Mouse (Mus musculus) forebrain, embryonic 11.5 days (tissue): ENCODE measurements around the gene Grn. TPM values are rescaled to one million over a fixed set of nuclear protein-coding genes. Genes with fewer than 3 reads are reported as not detected.

ENCODE experiments used
- ATAC-seq: fragments of 200-750 bp; cut with Nextera tagmentation; replicated peaks from 2 replicates; pipeline ENCODE4 v1.8.0; 2017; ENCODE audit warnings: moderate TSS enrichment; ENCODE audit not compliant: low FRiP score
- DNase-seq: peaks from one replicate; pipeline ENCODE4 v3.0.0-alpha.2; 2017; ENCODE audit warnings: low spot score
- H3K27ac ChIP-seq: fragments of 300-500 bp; sonication (generic); 2 replicates; pipeline ENCODE4 v1.5.1; 2014; ENCODE audit warnings: low read depth, low read length
- H3K27me3 ChIP-seq: fragments of 300-500 bp; sonication (generic); 2 replicates; pipeline ENCODE4 v1.6.1; 2014; ENCODE audit warnings: mild to moderate bottlenecking, low read length, mixed read lengths; ENCODE audit not compliant: control insufficient read depth, insufficient read depth
- H3K36me3 ChIP-seq: fragments of 300-500 bp; sonication (generic); 2 replicates; pipeline ENCODE4 v1.6.1; 2014; ENCODE audit warnings: mild to moderate bottlenecking, low read length, moderate library complexity, mixed read lengths; ENCODE audit not compliant: control insufficient read depth, insufficient read depth
- H3K4me1 ChIP-seq: fragments of 300-500 bp; sonication (generic); replicated peaks from 2 replicates; pipeline ENCODE4 v1.6.1; 2014; ENCODE audit warnings: low read length, mixed read lengths; ENCODE audit not compliant: control insufficient read depth, insufficient read depth
- H3K4me2 ChIP-seq: fragments of 300-500 bp; sonication (generic); 2 replicates; pipeline ENCODE4 v1.6.1; 2014; ENCODE audit warnings: low read depth, mild to moderate bottlenecking, low read length, moderate library complexity, mixed read lengths; ENCODE audit not compliant: severe bottlenecking
- H3K4me3 ChIP-seq: fragments of 300-500 bp; sonication (generic); 2 replicates; pipeline ENCODE4 v1.5.1; 2014; ENCODE audit warnings: low read depth, low read length
- H3K9ac ChIP-seq: fragments of 300-500 bp; sonication (generic); 2 replicates; pipeline ENCODE4 v1.6.1; 2014; ENCODE audit warnings: low read length
- H3K9me3 ChIP-seq: fragments of 300-500 bp; sonication (generic); 2 replicates; pipeline ENCODE4 v1.6.1; 2016; ENCODE audit warnings: low read length, mixed read lengths; ENCODE audit not compliant: control insufficient read depth
- WGBS: fragments of 180-500 bp; shearing (Covaris S2); extraction: QIAGEN DNeasy Blood & Tissue Kit; methylation state at CpG from one replicate; pipeline ENCODE4 v1.1.7; 2014; 5-methylcytosine and 5-hydroxymethylcytosine counted together
- polyA plus RNA-seq: library from polyadenylated mRNA; unstranded; fragments of >200 nt; fragmentation: Nextera tagmentation; extraction: Ambion mirVana; gene quantifications from 2 replicates; pipeline ENCODE4 v1.2.1, GENCODE M21; 2014

Grn gene
- polyA plus RNA-seq, 1 experiment from 2014 or later = 65.7 TPM

- H3K36me3 ChIP-seq = peaks cover 4% of the 10 kb centered on the region
- H3K9me3 ChIP-seq = no peaks in the 10 kb centered on the region
- ATAC-seq (no peak), DNase-seq (no peak)
- WGBS = 94% methylated on average over 8 of the region's 8 CpGs
- H3K4me2 ChIP-seq = no peak overlapping the region
- H3K27me3 ChIP-seq = peaks cover 9% of the 10 kb centered on the region
- no peak overlapping the region for H3K27ac ChIP-seq
- no peak overlapping the region for H3K4me3 ChIP-seq
- peaks cover 24% of the 10 kb centered on the region for H3K4me1 ChIP-seq
- no peak overlapping the region for H3K9ac ChIP-seq
These were observed 10.1 kb downstream of the Grn start for GRCm38 (mm10) chr11:102440255-102440654.

GRCm38 (mm10) chr11:102441434-102441833 lies 11.3 kb downstream of the Grn start:
- Histone ChIP-seq H3K4me3 (no peak overlapping the region), H3K27ac (no peak overlapping the region), H3K4me2 (no peak overlapping the region), H3K27me3 (peaks cover 9% of the 10 kb centered on the region), H3K9me3 (no peaks in the 10 kb centered on the region), H3K36me3 (peaks cover 4% of the 10 kb centered on the region), H3K4me1 (peaks cover 34% of the 10 kb centered on the region), H3K9ac (no peak overlapping the region)
- ATAC-seq = no peak
- WGBS = 83% methylated on average over 3 of the region's 3 CpGs
- no peak for DNase-seq

- DNase-seq = no peak
- Histone ChIP-seq H3K9ac (no peak overlapping the region), H3K27ac (no peak overlapping the region), H3K27me3 (peaks cover 9% of the 10 kb centered on the region), H3K4me3 (no peak overlapping the region), H3K36me3 (peaks cover 4% of the 10 kb centered on the region), H3K4me1 (peaks cover 32% of the 10 kb centered on the region), H3K9me3 (no peaks in the 10 kb centered on the region), H3K4me2 (no peak overlapping the region)
- 90% methylated on average over 6 of the region's 6 CpGs for WGBS
- no peak for ATAC-seq
These were observed 12.0 kb downstream of the Grn start for GRCm38 (mm10) chr11:102442089-102442488.

GRCm38 (mm10) chr11:102443740-102444139 lies 13.6 kb downstream of the Grn start:
- Histone ChIP-seq H3K27me3 (peaks cover 9% of the 10 kb centered on the region), H3K4me1 (peaks cover 25% of the 10 kb centered on the region), H3K9me3 (no peaks in the 10 kb centered on the region), H3K36me3 (peaks cover 4% of the 10 kb centered on the region), H3K9ac (no peak overlapping the region), H3K27ac (no peak overlapping the region), H3K4me2 (no peak overlapping the region), H3K4me3 (no peak overlapping the region)
- ATAC-seq = no peak
- no peak for DNase-seq
- WGBS = 69% methylated on average over 12 of the region's 12 CpGs

- H3K27me3 ChIP-seq = peaks cover 7% of the 10 kb centered on the region; the same call in 1 of the 2 replicates
- H3K4me1 ChIP-seq = peaks cover 25% of the 10 kb centered on the region
- peaks cover 4% of the 10 kb centered on the region for H3K36me3 ChIP-seq
- no peak overlapping the region for H3K9ac ChIP-seq
- 72% methylated on average over 3 of the region's 3 CpGs for WGBS
- no peaks in the 10 kb centered on the region for H3K9me3 ChIP-seq
- ATAC-seq = no peak
- H3K27ac ChIP-seq = no peak overlapping the region
- no peak for DNase-seq
- no peak overlapping the region for H3K4me2 ChIP-seq
- no peak overlapping the region for H3K4me3 ChIP-seq
These were observed 14.2 kb downstream of the Grn start for GRCm38 (mm10) chr11:102444321-102444720.

- DNase-seq = no peak
- H3K36me3 ChIP-seq = peaks cover 4% of the 10 kb centered on the region; the same call in 1 of the 2 replicates
- H3K4me3 ChIP-seq = no peak overlapping the region
- H3K9ac ChIP-seq = no peak overlapping the region
- 6% methylated on average over 6 of the region's 6 CpGs for WGBS
- peaks cover 25% of the 10 kb centered on the region for H3K4me1 ChIP-seq
- H3K27me3 ChIP-seq = peaks cover 6% of the 10 kb centered on the region; the same call in 1 of the 2 replicates
- H3K9me3 ChIP-seq = no peaks in the 10 kb centered on the region
- no peak for ATAC-seq
- H3K27ac ChIP-seq = no peak overlapping the region
- H3K4me2 ChIP-seq = peak overlapping the region; percentile 79; the same call in 1 of the 2 replicates
These were observed 14.7 kb downstream of the Grn start for GRCm38 (mm10) chr11:102444781-102445180.

- Histone ChIP-seq H3K4me2 (peak overlapping the region; percentile 79), H3K4me1 (peaks cover 25% of the 10 kb centered on the region), H3K36me3 (peaks cover 4% of the 10 kb centered on the region; the same call in 1 of the 2 replicates), H3K9ac (0 out of 2 replicates have a peak overlapping the region, but pooled peaks have one; percentile 9), H3K9me3 (no peaks in the 10 kb centered on the region), H3K27me3 (peaks cover 6% of the 10 kb centered on the region; the same call in 1 of the 2 replicates), H3K4me3 (peak overlapping the region; percentile 93), H3K27ac (no peak overlapping the region)
- ATAC-seq (no peak), DNase-seq (no peak)
- 9% methylated on average over 10 of the region's 10 CpGs for WGBS
These were observed 15.3 kb downstream of the Grn start for GRCm38 (mm10) chr11:102445264-102445890.

- ATAC-seq (no peak), DNase-seq (no peak)
- H3K4me1 ChIP-seq = peaks cover 25% of the 10 kb centered on the region
- H3K27ac ChIP-seq = no peak overlapping the region
- H3K4me3 ChIP-seq = peak overlapping the region; percentile 93
- peak overlapping the region; percentile 96 for H3K9ac ChIP-seq
- H3K36me3 ChIP-seq = peaks cover 4% of the 10 kb centered on the region; the same call in 1 of the 2 replicates
- peaks cover 6% of the 10 kb centered on the region; the same call in 1 of the 2 replicates for H3K27me3 ChIP-seq
- H3K9me3 ChIP-seq = no peaks in the 10 kb centered on the region
- 16% methylated on average over 7 of the region's 7 CpGs for WGBS
- H3K4me2 ChIP-seq = peak overlapping the region; percentile 79
These were observed 15.8 kb downstream of the Grn start for GRCm38 (mm10) chr11:102445891-102446361.
